Mouse (Mus musculus): ENCODE measurements at regions not wholly inside any gene's neighbourhood (a gene's known extent, or its start where the extent isn't known, plus 50 kb on each side); places are given as distances from the start of the nearest gene placed in this dataset.
"Not testable (repeated sequence)": the region's sequence is repeated elsewhere in the genome, so short reads cannot be mapped to it uniquely, and the experiment has no call there.

GRCm38 (mm10) chr11:93653401-93653800 lies 232.2 kb downstream of the Utp18 start:
- DNase-seq (ENCODE audit: low spot score in 2 of 2): no peak

DNA sequence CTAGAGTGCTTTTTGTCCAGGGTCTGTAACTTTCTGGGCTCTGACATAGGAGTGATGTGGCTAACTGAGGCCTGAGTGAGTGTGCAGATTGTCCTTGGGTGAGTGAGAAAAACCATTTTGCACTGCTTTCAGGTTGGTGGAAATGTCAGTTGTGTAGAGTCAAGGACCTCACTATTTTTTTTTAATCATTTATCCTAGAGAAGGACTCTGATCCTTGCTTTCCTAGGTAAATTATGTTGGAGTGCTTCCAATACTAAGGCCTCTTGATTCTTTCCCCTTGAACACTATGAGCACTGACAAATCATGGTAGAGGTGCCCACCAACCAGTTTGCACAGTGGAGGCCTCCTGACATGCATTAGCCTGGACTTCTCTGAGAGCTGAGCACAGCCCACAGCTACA lies 233.6 kb downstream of the Utp18 start:
- DNase-seq (ENCODE audit: low spot score in 2 of 2): not testable (repeated sequence)
